Mouse (Mus musculus): ENCODE results near the gene Pik3cd. TPM values are rescaled to one million over a fixed set of nuclear protein-coding genes. Genes with fewer than 3 reads are reported as not detected.
A peak's percentile ranks its signal among the peaks of the same experiment; 100 is the strongest.

Pik3cd gene
- total and polyA plus RNA-seq, 2 experiments = 2.2 to 3.0 TPM

DNA sequence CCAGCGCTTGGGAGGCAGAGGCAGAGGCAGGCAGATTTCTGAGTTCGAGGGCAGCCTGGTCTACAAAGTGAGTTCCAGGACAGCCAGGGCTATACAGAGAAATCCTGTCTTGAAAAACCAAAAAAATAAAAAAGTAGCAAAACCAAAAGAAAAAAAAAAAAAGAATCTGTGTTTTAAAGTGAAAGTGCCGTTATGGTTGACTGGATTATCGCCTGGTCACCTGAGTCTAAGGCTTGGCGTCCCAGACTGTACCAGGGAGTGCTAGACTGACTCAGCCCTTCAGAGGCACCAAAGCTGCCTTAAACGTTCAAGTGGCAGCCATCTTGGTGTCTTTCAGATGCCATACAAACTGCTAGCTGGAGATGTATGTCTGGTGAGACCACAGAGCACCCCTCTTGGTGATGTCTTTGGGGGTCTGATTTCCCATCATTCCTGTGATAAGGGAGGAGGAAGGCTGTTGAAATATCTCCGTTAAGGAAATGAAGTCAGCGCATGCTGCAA, 66.4 kb downstream of the Pik3cd start:
- H3K4me3 ChIP-seq (ENCODE audit: insufficient read depth, low read depth, low read length) = no peak overlapping the region
- WGBS = 93% methylated on average over 8 of the region's 8 CpGs
- no peaks in the 10 kb centered on the region for H3K36me3 ChIP-seq (ENCODE audit: control insufficient read depth, insufficient read depth, low read length)
- no peak for TF ChIP-seq CTCF (IDR thresholded peaks at IDR 0.05; ENCODE audit: low read depth, low read length)
- no peak for TF ChIP-seq POLR2A (IDR thresholded peaks at IDR 0.05; ENCODE audit: extremely low read depth, insufficient read depth, low read length)
- no peak overlapping the region for H3K27ac ChIP-seq (replicated peaks; ENCODE audit: insufficient read depth, low read depth, low read length)
- H3K4me1 ChIP-seq (ENCODE audit: control insufficient read depth, insufficient read depth, low read length) = no peaks in the 10 kb centered on the region
- no peak overlapping the region for H3K9ac ChIP-seq (ENCODE audit: low read depth, low read length)
- H3K79me2 ChIP-seq (ENCODE audit: control insufficient read depth, insufficient read depth, low read length) = no peaks in the 10 kb centered on the region
- DNase-seq (ENCODE audit: extremely low read depth, low read depth, low spot score) = no peak
- no peaks in the 10 kb centered on the region for H3K27me3 ChIP-seq (ENCODE audit: control insufficient read depth, insufficient read depth, low read length)

DNA sequence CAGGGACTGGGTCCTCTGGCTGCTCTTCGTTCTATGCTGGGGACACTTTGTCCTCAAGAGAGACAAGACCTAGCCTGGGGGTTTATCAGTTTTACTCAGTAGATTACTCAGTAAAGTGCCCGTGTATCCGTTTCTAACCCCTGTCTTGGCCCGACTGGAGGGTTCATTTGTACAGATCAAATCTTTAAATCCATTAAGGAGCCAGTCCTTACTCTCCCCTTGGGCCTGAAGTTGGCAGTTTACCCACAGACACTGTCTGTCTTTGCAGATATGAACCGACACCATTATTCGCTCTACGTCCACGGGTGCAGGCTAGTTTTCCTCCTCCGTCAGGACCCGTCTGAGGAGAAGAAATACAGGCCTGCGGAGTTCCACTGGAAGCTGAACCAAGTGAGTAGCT, 67.4 kb downstream of the Pik3cd start:
- Histone ChIP-seq H3K79me2 (ENCODE audit: control insufficient read depth, insufficient read depth, low read length) (no peaks in the 10 kb centered on the region), H3K4me1 (ENCODE audit: control insufficient read depth, insufficient read depth, low read length) (no peaks in the 10 kb centered on the region), H3K4me3 (ENCODE audit: insufficient read depth, low read depth, low read length) (no peak overlapping the region), H3K27me3 (ENCODE audit: control insufficient read depth, insufficient read depth, low read length) (no peaks in the 10 kb centered on the region), H3K36me3 (ENCODE audit: control insufficient read depth, insufficient read depth, low read length) (no peaks in the 10 kb centered on the region), H3K9ac (ENCODE audit: low read depth, low read length) (no peak overlapping the region), H3K27ac (replicated peaks; ENCODE audit: insufficient read depth, low read depth, low read length) (no peak overlapping the region)
- DNase-seq (ENCODE audit: extremely low read depth, low read depth, low spot score) = no peak
- 92% methylated on average over 11 of the region's 11 CpGs for WGBS
- no peak for TF ChIP-seq CTCF (IDR thresholded peaks at IDR 0.05; ENCODE audit: low read depth, low read length)
- no peak for TF ChIP-seq POLR2A (IDR thresholded peaks at IDR 0.05; ENCODE audit: extremely low read depth, insufficient read depth, low read length)

DNA sequence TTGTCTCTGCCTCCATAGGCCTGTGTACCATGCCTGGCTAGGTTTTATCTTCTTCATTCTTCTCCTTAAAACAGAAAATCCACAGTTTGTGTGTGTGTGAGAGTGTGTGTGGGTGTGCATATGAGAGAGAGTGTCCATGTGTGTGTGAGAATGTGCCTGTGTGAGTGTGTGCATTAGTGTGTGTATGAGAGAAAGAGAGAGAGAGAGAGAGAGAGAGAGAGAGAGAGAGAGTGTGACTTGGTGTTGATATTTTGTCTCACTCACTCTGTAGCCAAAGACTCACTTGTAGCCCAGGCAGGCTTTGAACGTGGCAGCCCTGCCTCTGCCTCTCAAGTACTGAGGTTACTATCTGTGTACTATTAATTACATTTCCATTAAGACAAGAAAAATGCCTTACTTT, 68.2 kb downstream of the Pik3cd start:
- H3K9ac ChIP-seq (ENCODE audit: low read depth, low read length) = no peak overlapping the region
- DNase-seq (ENCODE audit: extremely low read depth, low read depth, low spot score) = no peak
- 85% methylated on average over 1 of the region's 1 CpGs for WGBS
- H3K36me3 ChIP-seq (ENCODE audit: control insufficient read depth, insufficient read depth, low read length) = no peaks in the 10 kb centered on the region
- no peak for TF ChIP-seq POLR2A (IDR thresholded peaks at IDR 0.05; ENCODE audit: extremely low read depth, insufficient read depth, low read length)
- TF ChIP-seq CTCF (IDR thresholded peaks at IDR 0.05; ENCODE audit: low read depth, low read length) = no peak
- H3K4me1 ChIP-seq (ENCODE audit: control insufficient read depth, insufficient read depth, low read length) = no peaks in the 10 kb centered on the region
- no peaks in the 10 kb centered on the region for H3K27me3 ChIP-seq (ENCODE audit: control insufficient read depth, insufficient read depth, low read length)
- H3K4me3 ChIP-seq (ENCODE audit: insufficient read depth, low read depth, low read length) = no peak overlapping the region
- no peaks in the 10 kb centered on the region for H3K79me2 ChIP-seq (ENCODE audit: control insufficient read depth, insufficient read depth, low read length)
- H3K27ac ChIP-seq (replicated peaks; ENCODE audit: insufficient read depth, low read depth, low read length) = no peak overlapping the region

- Histone ChIP-seq H3K27ac (replicated peaks; ENCODE audit: insufficient read depth, low read depth, low read length) (no peak overlapping the region), H3K9ac (ENCODE audit: low read depth, low read length) (no peak overlapping the region)
- no peak for TF ChIP-seq POLR2A (IDR thresholded peaks at IDR 0.05; ENCODE audit: extremely low read depth, insufficient read depth, low read length)
- TF ChIP-seq CTCF (IDR thresholded peaks at IDR 0.05; ENCODE audit: low read depth, low read length) = no peak
Measured at GRCm38 (mm10) chr4:149632670-149633307, 69.6 kb downstream of the Pik3cd start.

DNA sequence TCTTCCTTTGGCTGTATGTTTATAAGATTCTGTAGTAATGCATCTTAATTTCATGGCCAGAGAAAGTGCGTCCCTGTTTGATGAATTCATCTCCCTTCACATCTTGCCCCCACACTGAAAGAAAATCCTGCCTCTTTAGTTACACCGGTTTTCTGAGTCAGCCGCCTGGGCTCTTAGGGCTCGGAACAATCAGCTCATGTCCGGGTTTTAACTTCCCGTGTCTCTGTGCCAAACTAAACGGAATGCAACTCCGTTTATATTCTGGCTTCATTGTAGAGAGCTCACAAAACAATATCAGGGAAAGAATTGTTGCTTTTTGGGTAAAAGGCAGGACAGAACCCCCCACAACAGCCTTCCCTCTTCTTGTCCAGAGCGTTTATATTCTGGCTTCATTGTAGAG, 73.6 kb downstream of the Pik3cd start:
- Histone ChIP-seq H3K36me3 (ENCODE audit: control insufficient read depth, insufficient read depth, low read length) (no peaks in the 10 kb centered on the region), H3K27ac (replicated peaks; ENCODE audit: insufficient read depth, low read depth, low read length) (no peak overlapping the region), H3K4me3 (ENCODE audit: insufficient read depth, low read depth, low read length) (no peak overlapping the region), H3K9ac (ENCODE audit: low read depth, low read length) (no peak overlapping the region), H3K27me3 (ENCODE audit: control insufficient read depth, insufficient read depth, low read length) (no peaks in the 10 kb centered on the region), H3K4me1 (ENCODE audit: control insufficient read depth, insufficient read depth, low read length) (no peaks in the 10 kb centered on the region), H3K79me2 (ENCODE audit: control insufficient read depth, insufficient read depth, low read length) (no peaks in the 10 kb centered on the region)
- 85% methylated on average over 9 of the region's 9 CpGs for WGBS
- TF ChIP-seq CTCF (IDR thresholded peaks at IDR 0.05; ENCODE audit: low read depth, low read length) (no peak), POLR2A (IDR thresholded peaks at IDR 0.05; ENCODE audit: extremely low read depth, insufficient read depth, low read length) (no peak)
- no peak for DNase-seq (ENCODE audit: extremely low read depth, low read depth, low spot score)

More at GRCm38 (mm10) chr4:149632670-149633307, 69.6 kb downstream of the Pik3cd start:
- Histone ChIP-seq H3K27me3 (ENCODE audit: control insufficient read depth, insufficient read depth, low read length) (no peaks in the 10 kb centered on the region), H3K79me2 (ENCODE audit: control insufficient read depth, insufficient read depth, low read length) (no peaks in the 10 kb centered on the region), H3K4me3 (ENCODE audit: insufficient read depth, low read depth, low read length) (no peak overlapping the region), H3K4me1 (ENCODE audit: control insufficient read depth, insufficient read depth, low read length) (no peaks in the 10 kb centered on the region), H3K36me3 (ENCODE audit: control insufficient read depth, insufficient read depth, low read length) (no peaks in the 10 kb centered on the region)
- DNase-seq (ENCODE audit: extremely low read depth, low read depth, low spot score) = no peak
- 86% methylated on average over 9 of the region's 9 CpGs for WGBS

DNA sequence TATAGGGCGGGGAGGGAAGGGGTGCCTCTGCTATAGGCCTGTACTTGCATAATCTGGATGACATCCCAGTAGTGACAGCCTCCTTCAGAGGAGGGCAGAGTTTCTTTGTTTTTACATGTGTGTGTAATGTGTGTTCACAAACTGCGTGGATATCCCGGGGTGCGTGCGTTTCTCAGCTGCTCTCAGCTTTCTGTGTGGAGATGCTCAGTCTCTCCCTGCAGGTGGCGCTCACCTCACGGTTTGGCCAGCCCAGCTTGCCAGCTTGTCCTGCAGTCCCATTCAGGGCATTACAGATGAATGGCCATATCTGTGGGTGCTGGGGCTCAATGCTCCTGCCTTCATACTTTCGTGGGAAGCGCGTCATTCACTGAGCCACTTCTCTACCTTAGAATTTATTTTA, 74.0 kb downstream of the Pik3cd start:
- H3K27me3 ChIP-seq (ENCODE audit: control insufficient read depth, insufficient read depth, low read length) = no peaks in the 10 kb centered on the region
- no peak for DNase-seq (ENCODE audit: extremely low read depth, low read depth, low spot score)
- no peak overlapping the region for H3K4me3 ChIP-seq (ENCODE audit: insufficient read depth, low read depth, low read length)
- no peak overlapping the region for H3K27ac ChIP-seq (replicated peaks; ENCODE audit: insufficient read depth, low read depth, low read length)
- no peaks in the 10 kb centered on the region for H3K36me3 ChIP-seq (ENCODE audit: control insufficient read depth, insufficient read depth, low read length)
- H3K9ac ChIP-seq (ENCODE audit: low read depth, low read length) = no peak overlapping the region
- TF ChIP-seq CTCF (IDR thresholded peaks at IDR 0.05; ENCODE audit: low read depth, low read length) = peak; percentile 85
- no peak for TF ChIP-seq POLR2A (IDR thresholded peaks at IDR 0.05; ENCODE audit: extremely low read depth, insufficient read depth, low read length)
- WGBS = 77% methylated on average over 10 of the region's 10 CpGs
- H3K4me1 ChIP-seq (ENCODE audit: control insufficient read depth, insufficient read depth, low read length) = no peaks in the 10 kb centered on the region
- H3K79me2 ChIP-seq (ENCODE audit: control insufficient read depth, insufficient read depth, low read length) = no peaks in the 10 kb centered on the region
